Mouse (Mus musculus) c-Kit-positive CD71-negative TER-119-negative erythroid progenitor cells, embryonic 14.5 days (primary cell): ENCODE data around the gene Tex48.
A peak's percentile ranks its signal among the peaks of the same experiment; 100 is the strongest.

Experiments used
- DNase-seq: peaks from one replicate; pipeline ENCODE4 v3.0.0-alpha.2; 2013; ENCODE audit warnings: low read depth

Tex48 gene

GRCm38 (mm10) chr4:63594459-63595110, 27.6 kb downstream of the Tex48 start:
- DNase-seq: no peak

GRCm38 (mm10) chr4:63590538-63590937, 31.7 kb downstream of the Tex48 start:
- no peak for DNase-seq

GRCm38 (mm10) chr4:63589987-63590386, 32.2 kb downstream of the Tex48 start:
- peak; percentile 18 for DNase-seq

GRCm38 (mm10) chr4:63586240-63586639, 36.0 kb downstream of the Tex48 start:
- DNase-seq: no peak

GRCm38 (mm10) chr4:63585216-63585615, 37.0 kb downstream of the Tex48 start:
- no peak for DNase-seq

GRCm38 (mm10) chr4:63582580-63582979, 39.6 kb downstream of the Tex48 start:
- DNase-seq: no peak

- no peak for DNase-seq
Observed at GRCm38 (mm10) chr4:63580078-63580477, 42.1 kb downstream of the Tex48 start.

GRCm38 (mm10) chr4:63579649-63580048, 42.6 kb downstream of the Tex48 start:
- no peak for DNase-seq

- no peak for DNase-seq
Observed at GRCm38 (mm10) chr4:63572621-63573020, 49.6 kb downstream of the Tex48 start.

GRCm38 (mm10) chr4:63570208-63570781, 51.9 kb downstream of the Tex48 start:
- DNase-seq: no peak

GRCm38 (mm10) chr4:63569322-63569721, 52.9 kb downstream of the Tex48 start:
- DNase-seq: no peak

GRCm38 (mm10) chr4:63567712-63568390, 54.4 kb downstream of the Tex48 start:
- DNase-seq: no peak

GRCm38 (mm10) chr4:63562742-63563141, 59.5 kb downstream of the Tex48 start:
- DNase-seq: no peak

GRCm38 (mm10) chr4:63561861-63562675, 60.2 kb downstream of the Tex48 start:
- DNase-seq: no peak

GRCm38 (mm10) chr4:63560079-63560478, 62.1 kb downstream of the Tex48 start:
- no peak for DNase-seq

GRCm38 (mm10) chr4:63559127-63559697, 63.0 kb downstream of the Tex48 start:
- no peak for DNase-seq

- no peak for DNase-seq
Observed at GRCm38 (mm10) chr4:63558407-63559081, 63.7 kb downstream of the Tex48 start, which contains the start of gene Tmem268. TSS of gene Tmem268 (plus strand) at chr4:63558781.

- DNase-seq: no peak
Observed at GRCm38 (mm10) chr4:63557124-63558059, 64.8 kb downstream of the Tex48 start.
